Mouse (Mus musculus) left cerebral cortex, postnatal 36 days (tissue): ENCODE data around the gene Nomo1. TPM values are rescaled to one million over a fixed set of nuclear protein-coding genes. Genes with fewer than 3 reads are reported as not detected.

Experiments used
- DNase-seq, 2 experiments: peaks; one replicate each; pipeline ENCODE4 v3.0.0; 2021 to 2022; ENCODE audit warnings: low spot score in 2 of 2, mixed read lengths in 1 of 2
- intact Hi-C: fragments of 180-260 bp; cut with DNase I; formaldehyde crosslinking; loops from one replicate; pipeline ENCODE4 v1.15.1; 2025
- total RNA-seq, 2 experiments: library from RNA; stranded (reverse); gene quantifications; 2 replicates each; pipeline ENCODE4 v1.2.3; 2021

The Nomo1 gene
- total RNA-seq, 2 experiments from 2014 or later: 103 to 113 TPM

- no peak for DNase-seq
- intact Hi-C loops: loop anchor here (2.0 to 10.0 kb wide), 2 partner anchors 83 to 277 kb away; partner anchors contain the start of genes Abcc8 and Myod1
These were observed 63.9 kb downstream of the Nomo1 start for GRCm38 (mm10) chr7:46097319-46097783.

- DNase-seq: peak; percentile 54 to 67
- intact Hi-C loops: loop anchor here (10.0 kb wide), 1 partner anchor 276 kb away; the partner anchor contains the start of gene Myod1
These were observed 64.9 kb downstream of the Nomo1 start for GRCm38 (mm10) chr7:46098221-46098918.

- intact Hi-C loops: loop anchor here (10.0 kb wide), 1 partner anchor 276 kb away; the partner anchor contains the start of gene Myod1
- no peak for DNase-seq
These were observed 65.4 kb downstream of the Nomo1 start for GRCm38 (mm10) chr7:46098919-46099286.

- intact Hi-C loops: loop anchor here (10.0 kb wide), 1 partner anchor 275 kb away; the partner anchor contains the start of gene Myod1
- peak in 1 of 2 experiments; percentile 36 for DNase-seq
These were observed 66.2 kb downstream of the Nomo1 start for GRCm38 (mm10) chr7:46099682-46100081.

GRCm38 (mm10) chr7:46100563-46100962, 67.1 kb downstream of the Nomo1 start, which contains the start of gene Kcnj11:
TSS of gene Kcnj11 (minus strand) at chr7:46100764.
- peak; percentile 74 to 79 for DNase-seq
- intact Hi-C loops: no loop called here

- intact Hi-C loops: no loop called here
- DNase-seq: peak; percentile 70 to 84
These were observed 69.6 kb downstream of the Nomo1 start for GRCm38 (mm10) chr7:46103075-46103591.

- intact Hi-C loops: no loop called here
- DNase-seq: no peak
These were observed 70.3 kb downstream of the Nomo1 start for GRCm38 (mm10) chr7:46103771-46104170.

- DNase-seq: no peak
- intact Hi-C loops: no loop called here
These were observed 70.9 kb downstream of the Nomo1 start for GRCm38 (mm10) chr7:46104256-46104915.

- DNase-seq: no peak
- intact Hi-C loops: no loop called here
These were observed 72.0 kb downstream of the Nomo1 start for GRCm38 (mm10) chr7:46105484-46105883.

- DNase-seq: no peak
- intact Hi-C loops: no loop called here
These were observed 76.6 kb downstream of the Nomo1 start for GRCm38 (mm10) chr7:46110079-46110478.

- no peak for DNase-seq
- intact Hi-C loops: no loop called here
These were observed 77.8 kb downstream of the Nomo1 start for GRCm38 (mm10) chr7:46111212-46111817.

GRCm38 (mm10) chr7:46111938-46112337, 78.4 kb downstream of the Nomo1 start:
- no peak for DNase-seq
- intact Hi-C loops: no loop called here

GRCm38 (mm10) chr7:46113435-46113834, 79.9 kb downstream of the Nomo1 start:
- intact Hi-C loops: no loop called here
- no peak for DNase-seq

- intact Hi-C loops: no loop called here
- DNase-seq: no peak
These were observed 82.7 kb downstream of the Nomo1 start for GRCm38 (mm10) chr7:46116118-46116581.

GRCm38 (mm10) chr7:46117035-46117434, 83.5 kb downstream of the Nomo1 start:
- DNase-seq: no peak
- intact Hi-C loops: no loop called here

- intact Hi-C loops: no loop called here
- DNase-seq: no peak
These were observed 89.5 kb downstream of the Nomo1 start for GRCm38 (mm10) chr7:46122964-46123363.

- DNase-seq: no peak
- intact Hi-C loops: no loop called here
These were observed 91.0 kb downstream of the Nomo1 start for GRCm38 (mm10) chr7:46124460-46124859.

GRCm38 (mm10) chr7:46125340-46125739, 91.8 kb downstream of the Nomo1 start:
- intact Hi-C loops: no loop called here
- no peak for DNase-seq

GRCm38 (mm10) chr7:46128196-46128595, 94.7 kb downstream of the Nomo1 start:
- intact Hi-C loops: no loop called here
- DNase-seq: no peak
